Mouse (Mus musculus) MEL-GATA-1-ER (cell line): ENCODE measurements around the gene Adamts14.

Source experiments
- DNase-seq: peaks from one replicate; pipeline ENCODE4 v3.0.0-alpha.2; 2012; ENCODE audit warnings: low read depth; ENCODE audit errors: extremely low read depth

Gene Adamts14

DNA sequence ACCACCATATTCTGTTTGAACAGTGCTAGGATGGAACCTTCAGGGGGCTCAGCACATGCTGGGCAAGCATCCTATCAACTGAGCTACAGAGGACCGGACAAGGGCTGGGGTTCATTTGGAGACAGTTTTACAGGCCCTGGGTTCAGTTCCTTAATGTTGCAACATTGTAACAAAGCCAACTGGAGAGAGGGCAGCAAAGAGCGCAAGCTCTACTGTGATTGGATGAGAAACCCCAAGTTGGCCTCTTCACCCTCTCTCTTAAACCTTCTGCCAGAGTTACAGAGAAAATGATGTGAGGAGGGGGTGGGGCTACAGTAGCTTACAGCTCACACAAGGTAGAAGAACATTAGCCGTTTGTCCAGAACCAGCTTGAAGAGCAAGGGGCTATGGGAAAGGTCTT lies 86.2 kb downstream of the Adamts14 start:
- DNase-seq = no peak

DNA sequence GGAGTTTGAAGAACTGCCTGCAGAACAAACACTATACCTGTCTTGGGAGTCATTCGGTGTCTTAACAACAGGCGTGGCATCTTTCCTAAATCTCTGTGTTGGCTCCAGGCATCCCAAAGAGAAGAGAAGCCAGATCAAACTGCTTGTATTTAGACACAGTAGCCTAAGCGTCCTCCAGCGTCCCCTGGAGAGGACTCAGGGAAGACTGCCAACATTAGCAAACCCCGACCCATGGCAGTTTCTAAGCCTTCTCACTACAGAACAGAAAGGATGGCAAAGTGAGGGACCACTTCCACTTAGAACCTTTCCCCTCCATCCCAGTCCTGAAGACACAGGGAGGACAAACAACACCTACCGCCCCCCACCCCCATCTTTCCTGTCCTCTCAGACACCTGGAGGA lies 93.3 kb downstream of the Adamts14 start:
- DNase-seq = no peak

DNA sequence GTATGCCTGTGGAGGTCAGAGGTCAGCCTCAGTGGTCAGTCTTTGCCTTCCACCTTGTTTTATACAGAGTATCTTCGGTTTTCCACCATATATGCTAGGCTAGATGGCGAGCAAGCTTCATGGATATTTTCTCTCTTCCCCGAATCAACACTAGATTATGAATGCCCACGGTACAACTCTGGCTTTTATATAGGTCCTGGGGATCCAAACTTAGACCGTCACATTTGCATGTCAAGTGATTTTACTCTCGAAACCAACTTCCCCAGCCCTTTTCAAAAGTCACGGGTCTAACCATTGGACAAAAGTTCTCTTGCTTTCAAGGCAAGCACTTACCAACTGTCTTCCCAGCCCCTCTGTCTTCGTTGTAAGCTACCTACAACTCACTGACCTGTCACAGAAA lies 94.6 kb downstream of the Adamts14 start:
- DNase-seq = no peak

DNA sequence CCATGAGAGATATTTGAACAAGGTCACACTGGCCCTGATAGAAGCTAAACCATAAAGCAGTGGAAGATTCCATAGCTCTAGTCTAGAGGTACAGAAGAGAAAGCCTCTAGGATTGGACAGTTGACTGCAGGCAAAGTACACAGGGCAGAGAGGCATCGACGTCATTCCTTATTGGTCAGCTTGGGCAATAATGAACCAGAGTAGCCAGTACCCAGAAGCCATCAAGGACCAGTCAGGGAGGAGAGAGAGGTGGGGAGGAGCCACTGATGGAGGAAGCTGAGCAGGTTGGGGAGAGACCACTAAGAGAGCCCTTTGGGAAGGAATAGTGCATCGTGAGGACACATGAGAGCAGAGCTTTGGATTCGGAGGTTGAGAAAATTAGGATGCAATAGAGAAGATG lies 95.5 kb downstream of the Adamts14 start:
- DNase-seq = no peak

DNA sequence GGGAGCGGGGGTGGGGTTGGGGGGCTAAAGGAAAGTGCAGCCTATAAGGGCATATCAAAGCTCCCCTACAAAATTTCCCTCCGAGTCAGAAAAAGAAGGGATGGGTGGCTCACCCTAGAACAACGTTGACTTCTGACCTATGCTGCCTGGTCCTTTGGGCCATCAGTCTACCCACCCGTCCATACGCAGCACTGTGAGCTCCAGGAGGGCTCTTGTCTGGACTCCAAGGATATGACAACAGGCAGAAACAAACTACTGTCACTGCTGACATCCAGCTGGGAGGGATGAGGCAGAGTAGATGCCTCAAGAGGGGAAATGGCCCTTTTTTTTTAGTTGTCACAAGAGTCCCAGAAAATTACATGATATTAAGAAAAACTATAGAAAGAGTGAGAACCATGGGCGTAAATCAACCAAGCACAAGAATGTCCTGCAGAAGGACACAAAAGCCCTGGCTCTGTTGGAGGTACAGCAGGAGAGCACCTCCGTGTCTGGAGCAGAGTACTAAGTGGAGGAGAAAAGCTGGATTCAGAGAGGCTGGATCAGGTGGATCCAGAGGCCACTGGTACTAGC lies 96.9 kb downstream of the Adamts14 start:
- no peak for DNase-seq

DNA sequence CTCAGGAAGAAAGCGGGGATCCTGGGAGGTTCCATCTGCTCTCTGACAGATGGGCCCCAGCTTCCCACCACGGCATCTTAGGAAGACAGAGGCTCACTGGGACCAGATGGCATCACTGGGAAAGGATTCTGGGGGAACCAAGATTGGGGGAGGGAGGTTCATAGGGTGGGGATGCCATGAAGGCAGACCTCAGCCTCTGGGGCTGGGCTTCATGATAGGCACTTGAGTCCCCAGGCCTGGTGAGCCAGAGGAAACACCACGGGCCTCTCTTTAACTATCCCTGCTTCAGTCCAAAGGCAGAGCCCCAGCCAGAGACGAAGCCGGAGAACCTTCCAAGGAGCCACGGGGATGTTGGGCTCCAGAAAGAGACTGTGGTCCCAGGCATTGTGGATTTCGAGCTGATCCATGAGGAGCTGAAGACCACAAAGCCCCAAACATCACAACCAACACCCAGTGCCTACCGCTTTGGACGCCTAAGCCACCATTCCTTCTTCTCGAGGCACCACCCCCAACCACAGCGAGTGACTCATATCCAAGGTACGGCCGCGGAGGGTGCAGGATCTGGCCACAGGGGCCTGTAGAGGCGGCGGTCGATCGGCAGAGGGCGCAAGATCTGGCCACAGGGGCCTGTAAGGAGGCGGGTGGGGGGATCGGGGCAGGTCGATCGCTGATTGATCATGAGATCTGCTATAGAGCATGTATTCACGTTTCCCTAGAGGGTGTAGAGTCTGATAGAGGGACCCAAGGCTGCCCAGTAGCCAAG lies 97.6 kb downstream of the Adamts14 start:
- DNase-seq = peak; percentile 20

DNA sequence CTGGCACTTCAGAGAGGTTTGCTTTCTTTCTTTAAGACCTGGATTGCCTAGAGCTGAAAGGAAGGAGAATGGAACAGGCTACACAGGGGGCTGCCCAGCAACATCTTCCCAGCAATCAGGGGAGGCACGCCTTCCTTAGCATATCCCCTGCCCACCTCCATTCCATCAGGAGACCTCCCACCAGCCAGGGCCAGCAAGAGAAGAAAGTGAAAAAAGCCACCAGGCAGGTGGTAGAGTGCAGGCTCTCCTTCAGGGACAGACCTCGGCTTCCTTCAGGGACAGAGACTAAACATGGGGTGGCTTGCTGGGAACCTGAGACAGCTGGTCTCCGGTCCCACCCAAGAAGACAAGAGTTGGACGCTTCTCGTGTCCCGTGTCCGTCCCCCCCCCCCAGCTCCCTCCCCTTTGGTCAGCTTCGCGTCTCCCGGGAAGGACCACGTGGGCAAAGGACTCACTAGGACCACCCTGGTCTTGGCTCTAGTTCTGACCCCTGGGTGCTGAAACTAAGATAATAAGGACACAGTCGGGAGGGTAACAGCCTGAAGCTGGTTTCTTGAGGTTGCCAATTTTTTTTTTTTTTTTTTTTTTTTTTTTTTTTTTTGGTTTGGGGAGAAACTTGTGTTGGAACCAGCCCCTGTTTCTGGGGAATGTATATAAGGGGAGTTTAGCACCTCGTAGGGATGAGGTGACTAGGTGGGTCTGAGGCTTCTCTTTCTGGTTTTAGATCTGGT lies 98.4 kb downstream of the Adamts14 start:
- no peak for DNase-seq

DNA sequence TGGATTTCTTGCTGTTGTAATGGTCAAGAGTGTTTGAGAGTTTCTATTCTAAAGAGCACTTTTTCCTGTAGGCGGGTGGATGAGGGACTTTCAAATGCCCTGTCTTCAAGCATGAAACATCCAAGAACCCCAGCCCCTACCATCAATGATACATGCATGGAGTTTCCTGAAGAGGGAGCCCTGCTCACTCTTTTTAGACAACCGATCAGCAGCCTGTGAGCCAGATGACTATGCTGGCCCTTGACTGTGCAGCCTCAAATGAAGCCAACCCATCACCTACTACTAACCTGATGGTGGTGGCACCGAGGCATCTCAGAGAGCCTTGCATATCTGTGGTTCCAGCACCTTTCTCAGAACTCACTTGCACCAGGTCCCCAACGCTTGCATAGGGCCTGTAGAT lies 100.7 kb downstream of the Adamts14 start:
- no peak for DNase-seq

DNA sequence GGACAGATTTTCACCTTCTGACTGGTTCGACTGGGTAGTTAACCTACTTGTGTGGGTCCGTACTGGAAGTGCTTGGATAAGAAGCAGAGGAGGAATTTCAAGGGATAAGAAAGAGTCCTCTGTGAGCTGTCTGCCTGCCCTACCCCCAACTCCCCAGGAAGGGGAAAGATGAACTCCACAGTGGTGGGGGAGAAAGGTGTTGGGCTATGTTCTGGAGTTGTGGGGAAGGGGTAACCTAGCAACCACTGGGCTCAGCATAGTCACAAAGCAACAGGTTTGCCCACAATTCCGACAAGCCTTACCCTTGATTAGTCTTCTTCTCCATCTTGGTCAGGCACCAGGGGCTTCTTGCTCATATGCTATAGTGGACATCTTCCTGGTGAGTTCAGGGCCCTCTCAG lies 101.6 kb downstream of the Adamts14 start, which contains the start of gene Tbata:
TSS of gene Tbata (plus strand) at position 301 of the 400 bp plus-strand sequence.
- DNase-seq = no peak

DNA sequence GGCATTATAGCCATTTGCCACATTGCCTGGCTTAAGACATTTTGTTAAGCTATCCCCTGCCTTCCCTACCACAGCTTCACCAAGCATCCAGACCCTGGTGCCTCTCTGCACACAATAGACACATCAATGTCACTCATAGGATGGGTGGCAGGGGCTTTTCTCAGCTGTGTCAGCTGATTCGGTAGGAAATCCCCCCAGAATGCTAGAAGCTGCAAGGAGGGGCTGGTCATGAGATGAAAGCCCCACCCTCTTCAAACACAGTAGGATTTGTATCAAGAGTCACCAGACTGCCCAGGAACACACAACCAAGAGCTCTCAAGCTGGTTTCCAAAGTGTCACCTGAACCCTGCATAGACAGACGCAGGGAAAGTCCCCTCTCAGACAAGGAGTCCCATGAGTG lies 104.8 kb downstream of the Adamts14 start:
- no peak for DNase-seq

DNA sequence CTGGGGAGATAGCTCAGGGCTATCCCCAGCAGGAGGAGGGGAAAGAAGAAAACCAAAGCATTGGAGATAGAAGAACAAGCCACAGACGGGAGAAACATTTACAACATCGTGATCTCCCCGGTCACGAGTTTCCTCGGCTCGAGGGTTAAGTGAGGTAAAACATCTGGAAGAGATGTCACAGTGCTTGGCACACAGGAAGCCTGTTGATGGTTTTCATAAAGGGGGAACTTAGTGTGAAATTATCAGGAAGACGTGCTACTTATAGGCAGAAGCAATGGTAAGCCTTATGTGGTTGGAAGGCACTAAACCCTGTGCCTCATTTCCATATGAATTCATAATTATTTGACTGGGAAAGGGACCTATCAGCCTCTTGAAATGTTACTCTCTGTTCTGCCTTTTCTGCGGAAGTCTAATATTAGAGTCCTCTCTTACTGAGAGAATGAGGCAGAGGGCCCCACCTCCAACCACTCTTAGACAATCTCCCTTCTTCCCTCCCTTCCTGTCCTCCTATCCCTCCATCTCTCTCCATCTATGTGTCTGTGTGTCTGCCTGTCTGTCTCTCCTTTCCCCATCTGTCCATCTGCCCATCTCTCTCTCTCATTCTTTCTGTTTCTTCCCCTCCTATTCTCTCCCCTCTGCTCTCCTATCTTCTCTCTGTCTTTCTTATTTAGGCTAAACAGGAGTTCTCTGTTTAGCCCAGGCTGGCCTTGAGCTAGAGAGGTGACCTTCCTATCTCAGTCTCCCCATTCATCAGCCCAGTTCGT lies 105.7 kb downstream of the Adamts14 start:
- DNase-seq = no peak

DNA sequence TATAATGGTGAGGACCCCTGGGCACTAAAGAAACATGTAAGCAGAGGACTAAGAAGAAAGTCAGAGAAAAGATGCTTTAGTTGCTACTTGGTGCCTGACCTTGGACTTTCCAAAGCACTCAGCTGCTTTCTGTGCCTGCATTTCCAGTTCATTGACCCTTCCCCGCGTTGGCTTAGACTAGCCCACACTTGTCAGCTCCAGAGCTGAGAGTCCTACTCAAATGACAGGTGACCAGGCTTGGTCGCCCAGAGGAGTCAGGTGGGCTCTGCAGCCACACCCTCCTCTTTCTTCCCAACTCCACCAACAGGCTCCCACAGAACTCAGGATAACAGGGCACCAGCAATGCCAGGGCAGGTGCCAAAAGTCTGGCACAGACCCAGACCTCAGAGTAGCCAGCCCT lies 110.9 kb downstream of the Adamts14 start:
- no peak for DNase-seq

DNA sequence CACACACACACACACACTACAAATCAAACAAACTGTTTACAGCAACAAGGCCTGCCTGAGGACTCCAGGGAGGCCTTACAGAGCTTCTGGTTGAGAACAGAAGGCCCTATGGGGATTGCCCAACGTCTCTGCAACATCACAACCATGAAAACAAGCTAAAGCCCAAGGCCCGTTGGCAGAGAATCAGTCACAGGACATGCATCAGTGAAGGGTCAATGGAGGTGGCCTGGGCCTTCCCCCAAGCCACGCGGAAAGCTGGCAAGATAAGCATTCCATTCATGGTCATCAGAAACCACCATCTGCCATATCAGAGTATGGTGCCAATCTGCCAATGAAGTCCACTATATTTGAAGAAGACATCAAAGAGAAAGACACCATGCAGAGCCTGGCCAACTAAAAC lies 112.6 kb downstream of the Adamts14 start:
- DNase-seq = no peak

DNA sequence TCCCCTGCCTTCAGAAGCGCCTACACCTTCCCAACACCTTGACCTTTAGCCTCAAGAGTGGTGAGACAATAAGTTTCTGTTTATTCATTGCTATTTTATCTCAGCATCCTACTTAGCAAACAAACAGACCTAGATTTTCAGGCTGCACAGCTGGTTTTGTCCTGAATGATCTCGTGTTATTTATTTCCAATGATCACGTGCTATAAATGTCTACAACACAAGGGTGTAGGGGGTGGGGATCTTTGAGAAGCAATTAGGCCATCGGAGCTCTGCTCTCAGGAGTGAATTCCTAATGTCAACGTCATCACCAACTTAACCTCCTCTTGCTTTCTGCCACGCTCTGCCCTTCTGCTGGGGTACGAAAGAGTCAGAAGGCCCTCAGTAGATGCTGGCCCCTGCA lies 113.1 kb downstream of the Adamts14 start:
- DNase-seq = no peak

DNA sequence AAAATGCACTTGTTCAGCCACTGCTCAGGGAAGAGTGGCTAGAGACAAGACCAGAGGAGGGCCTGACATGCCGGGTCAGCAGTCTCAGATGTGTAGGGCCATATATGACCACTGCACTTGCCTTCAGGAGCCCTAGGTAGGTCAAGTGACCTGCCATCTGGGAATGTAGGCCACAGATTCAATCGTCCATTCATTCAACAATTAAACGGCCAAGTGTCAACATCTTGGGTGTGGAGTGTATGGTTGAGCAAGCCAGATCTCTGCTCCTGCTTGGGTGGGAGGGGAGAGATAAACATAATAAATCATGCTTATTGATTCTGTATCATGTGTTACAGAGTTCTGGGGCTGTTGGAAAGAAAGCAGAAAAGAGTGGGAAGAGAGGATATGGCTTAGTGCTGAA lies 114.6 kb downstream of the Adamts14 start:
- DNase-seq = no peak

DNA sequence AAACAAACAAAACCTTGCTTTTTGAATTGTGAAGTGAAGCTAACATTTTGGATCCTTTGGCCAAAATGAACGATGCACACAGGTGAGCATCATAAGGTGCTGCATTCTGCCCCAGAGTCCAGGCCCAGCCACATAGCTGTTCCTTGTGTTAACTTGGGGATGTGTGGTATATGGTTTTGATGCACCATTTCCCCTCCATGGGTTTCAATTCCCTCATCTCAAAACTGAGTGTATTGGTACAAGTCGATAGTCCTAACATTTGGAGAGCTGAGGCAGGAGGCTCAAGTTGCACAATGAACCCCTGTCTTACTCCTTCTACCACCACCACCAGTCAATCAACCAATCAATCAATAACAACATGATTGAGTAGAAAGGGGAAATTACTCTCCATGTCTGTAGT lies 116.8 kb downstream of the Adamts14 start:
- no peak for DNase-seq

DNA sequence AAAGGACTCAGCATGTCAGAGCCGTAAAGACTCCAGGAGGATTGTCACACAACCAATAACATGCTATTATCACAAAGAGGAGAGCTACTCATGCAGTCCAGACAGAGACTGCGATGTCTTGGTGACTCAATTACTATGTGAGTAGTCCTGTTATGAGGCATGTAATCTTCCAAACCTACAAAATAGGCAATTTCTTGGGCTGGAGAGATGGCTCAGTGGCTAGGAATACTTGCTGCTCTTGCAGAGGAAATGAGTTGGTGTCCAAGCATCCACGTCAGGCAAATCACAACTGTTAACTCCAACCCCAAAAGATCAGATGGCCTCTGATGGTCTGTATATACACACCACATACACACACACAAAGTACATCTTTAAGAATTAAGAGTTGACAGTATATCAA lies 117.6 kb downstream of the Adamts14 start:
- no peak for DNase-seq

DNA sequence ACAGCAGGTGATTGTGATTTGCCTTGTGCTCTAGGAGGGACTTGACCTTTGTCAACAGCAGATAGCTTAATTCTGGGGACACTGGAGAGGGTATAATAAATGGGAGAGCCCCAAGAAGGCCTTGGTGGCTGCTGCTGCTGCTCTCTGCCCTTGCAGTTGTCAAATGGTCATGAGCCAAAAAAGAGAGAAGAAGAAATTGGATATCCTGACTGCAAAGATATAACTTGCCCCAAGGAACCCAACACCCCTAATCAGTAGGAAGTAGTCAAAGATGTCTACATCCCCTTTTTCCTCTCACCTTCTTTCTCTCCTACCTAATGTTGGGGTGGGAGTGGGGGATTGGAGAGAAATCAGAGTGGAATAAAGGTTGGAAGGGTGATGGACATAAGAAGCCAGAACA lies 121.1 kb downstream of the Adamts14 start:
- DNase-seq = no peak

DNA sequence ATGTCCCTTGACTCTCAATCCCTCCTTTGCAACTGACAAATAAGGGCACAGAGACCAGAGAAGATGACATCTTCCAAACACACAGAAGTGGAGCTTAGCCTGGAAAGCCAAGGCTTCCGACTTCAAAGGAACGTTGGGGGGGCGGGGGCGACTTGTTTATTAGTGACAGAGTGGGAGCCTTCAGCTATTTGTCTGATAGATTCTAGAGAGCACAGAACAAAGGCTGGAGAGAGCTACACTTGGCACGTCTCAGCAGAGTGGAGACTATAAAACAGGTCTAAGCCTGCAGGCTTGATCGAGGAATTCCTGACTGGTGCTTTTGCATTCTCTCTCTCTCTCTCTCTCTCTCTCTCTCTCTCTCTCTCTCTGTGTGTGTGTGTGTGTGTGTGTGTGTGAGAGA lies 122.6 kb downstream of the Adamts14 start:
- no peak for DNase-seq

DNA sequence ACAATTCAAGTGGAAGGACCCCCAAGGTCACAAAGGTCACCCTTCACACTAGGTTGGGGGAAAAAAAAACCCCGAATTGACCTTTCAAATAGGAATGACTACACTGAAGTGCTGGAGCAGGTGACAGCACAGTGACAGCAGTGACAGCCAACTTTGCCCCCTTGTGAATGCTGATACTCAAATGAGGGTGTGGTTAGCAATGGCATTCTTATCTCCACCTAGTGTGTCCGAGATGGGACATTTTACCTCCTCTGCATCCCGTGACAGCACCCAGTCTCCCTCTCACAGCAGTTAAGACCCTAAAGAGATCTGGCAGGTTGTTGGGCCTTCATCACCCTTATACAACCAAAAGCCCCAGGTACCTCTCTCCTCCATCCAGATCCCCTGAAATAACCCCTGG lies 123.8 kb downstream of the Adamts14 start:
- no peak for DNase-seq

DNA sequence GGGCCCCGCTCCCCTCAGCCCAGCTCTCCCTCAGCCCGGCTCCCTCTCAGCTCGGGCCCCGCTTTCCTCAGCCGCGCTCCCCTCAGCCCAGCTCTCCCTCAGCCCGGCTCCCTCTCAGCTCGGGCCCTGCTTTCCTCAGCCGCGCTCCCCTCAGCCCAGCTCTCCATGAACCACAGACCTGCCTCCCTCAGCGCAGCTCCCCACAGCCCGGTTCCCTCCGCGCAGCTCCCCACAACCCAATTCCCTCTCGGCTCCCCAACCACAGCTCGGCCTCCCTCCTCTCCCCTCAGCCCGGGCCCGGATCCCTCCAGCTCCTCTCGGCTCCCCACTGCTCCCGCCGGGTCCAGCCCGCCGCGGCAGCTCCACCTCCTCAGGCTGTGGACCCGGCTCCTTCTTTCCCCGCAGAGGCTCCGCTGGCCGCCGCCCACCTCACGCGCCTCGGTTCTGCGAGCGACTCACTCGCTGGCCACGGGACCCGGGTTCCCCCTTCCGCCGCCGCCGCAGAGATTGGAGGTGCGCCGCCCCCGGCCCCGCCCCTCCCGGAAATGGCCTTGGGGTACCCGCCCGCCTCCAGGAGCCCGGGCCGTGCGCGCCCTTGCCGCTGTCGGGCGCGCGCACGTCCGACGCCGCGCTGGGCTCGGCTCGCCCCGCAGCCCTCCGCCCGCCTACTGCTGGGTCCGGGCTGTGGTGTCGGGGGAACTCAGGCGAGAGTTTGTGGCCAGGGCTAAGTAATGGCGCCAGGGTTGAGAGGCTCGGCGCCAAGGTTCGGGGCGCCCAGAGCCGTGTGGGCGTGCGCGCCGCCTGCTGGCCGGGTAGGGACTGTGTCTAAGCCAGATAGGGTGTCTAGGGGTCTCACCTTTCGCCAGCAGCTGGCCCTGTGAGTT lies 125.8 kb downstream of the Adamts14 start, which contains the start of gene Sgpl1:
TSS of gene Sgpl1 (minus strand) at position 547 of the 884 bp plus-strand sequence.
- DNase-seq = peak; percentile 43
